Mouse (Mus musculus) gonadal fat pad, adult 2 months (tissue): ENCODE measurements around the gene Gmfb. TPM values are rescaled to one million over a fixed set of nuclear protein-coding genes. Genes with fewer than 3 reads are reported as not detected.

Source experiments
- polyA plus RNA-seq: library from polyadenylated mRNA; depleted of rRNA; stranded (reverse); fragments of >200 nt; gene quantifications from 2 replicates; pipeline ENCODE4 v1.2.3, GENCODE M21; 2012; rRNA removed

Gene Gmfb
- polyA plus RNA-seq, 1 experiment: 19.8 TPM

Other genes with a start within 250 kb of the Gmfb start
- 1.3 and 1.6 TPM in 2 replicates for gene Cdkn3, start 61.7 kb downstream of the Gmfb start, polyA plus RNA-seq
- gene Cnih1, start 33.8 kb downstream of the Gmfb start, polyA plus RNA-seq: 87.8 and 102 TPM in 2 replicates
- gene Cgrrf1, start 9.9 kb upstream of the Gmfb start, polyA plus RNA-seq: 27.5 TPM in 2 replicates
- 10.6 and 11.0 TPM in 2 replicates for gene Samd4, start 60.6 kb upstream of the Gmfb start, polyA plus RNA-seq